Mouse (Mus musculus) urinary bladder, postnatal 14 days (tissue): ENCODE data around the gene Kctd6.
"Not testable (repeated sequence)": the region's sequence is repeated elsewhere in the genome, so short reads cannot be mapped to it uniquely, and the experiment has no call there.

Experiments used
- DNase-seq: peaks from one replicate; pipeline ENCODE4 v3.0.0; 2021; ENCODE audit warnings: low spot score

The Kctd6 gene

DNA sequence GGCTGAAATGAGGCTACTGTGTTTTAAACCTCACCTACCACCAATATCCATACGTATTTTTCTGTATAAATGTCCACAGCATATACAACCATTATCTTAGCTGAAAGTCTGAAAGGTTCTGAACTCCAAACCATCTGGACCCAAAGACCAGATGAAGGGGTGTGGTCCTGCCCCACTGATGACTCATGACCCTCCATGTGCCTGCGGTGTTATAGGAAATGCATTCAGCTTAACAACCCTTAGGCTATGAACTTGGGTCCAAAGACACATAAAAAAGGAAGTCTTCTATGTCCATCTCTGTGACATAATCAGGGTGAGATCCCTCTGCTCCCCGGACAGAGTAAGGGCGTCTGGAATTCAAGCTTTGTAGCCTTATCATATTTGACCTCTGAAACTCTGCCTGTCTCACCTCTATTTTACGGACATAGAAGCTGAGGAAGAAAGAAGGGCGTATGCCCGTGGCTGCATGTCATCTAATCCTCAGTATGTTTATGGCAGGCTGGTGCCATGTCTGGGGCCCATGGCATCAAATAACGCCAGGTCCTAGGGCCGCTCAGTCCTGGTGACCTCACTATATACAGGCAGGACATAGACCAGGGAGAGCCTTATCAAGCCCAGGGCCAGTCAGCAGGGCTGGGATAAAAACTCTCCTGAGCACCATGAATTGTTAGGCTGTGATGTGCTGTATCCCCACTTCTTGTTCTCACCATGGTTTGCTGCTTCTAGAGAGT is 36.4 kb downstream of the Kctd6 start:
- DNase-seq: no peak

DNA sequence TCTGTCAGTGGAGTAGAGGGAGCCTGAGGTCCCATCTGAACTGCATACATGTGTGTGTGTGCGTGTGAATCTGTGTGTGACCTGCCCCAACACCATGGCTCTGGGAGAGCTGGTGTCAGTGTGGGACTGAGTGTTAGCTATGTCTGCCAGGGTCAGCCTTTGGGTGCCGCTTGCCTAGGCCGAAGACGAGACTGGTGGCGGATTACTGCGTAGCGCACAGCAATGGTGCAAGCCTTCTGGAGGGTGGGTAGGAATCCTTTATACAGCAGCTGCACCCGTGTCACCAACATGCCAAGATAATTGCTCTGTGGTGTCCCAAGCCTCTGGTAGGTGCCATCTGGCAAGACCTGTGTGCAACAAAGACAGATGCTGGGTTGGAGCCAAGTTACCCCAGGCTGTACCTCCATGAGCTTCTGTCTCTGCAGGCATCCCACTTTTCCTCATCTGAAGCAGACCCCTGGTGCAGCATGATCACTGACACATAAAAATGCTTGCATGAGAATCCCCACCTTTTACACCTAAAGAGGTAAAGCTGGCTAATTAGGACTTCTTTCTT is 37.5 kb downstream of the Kctd6 start:
- DNase-seq: no peak

DNA sequence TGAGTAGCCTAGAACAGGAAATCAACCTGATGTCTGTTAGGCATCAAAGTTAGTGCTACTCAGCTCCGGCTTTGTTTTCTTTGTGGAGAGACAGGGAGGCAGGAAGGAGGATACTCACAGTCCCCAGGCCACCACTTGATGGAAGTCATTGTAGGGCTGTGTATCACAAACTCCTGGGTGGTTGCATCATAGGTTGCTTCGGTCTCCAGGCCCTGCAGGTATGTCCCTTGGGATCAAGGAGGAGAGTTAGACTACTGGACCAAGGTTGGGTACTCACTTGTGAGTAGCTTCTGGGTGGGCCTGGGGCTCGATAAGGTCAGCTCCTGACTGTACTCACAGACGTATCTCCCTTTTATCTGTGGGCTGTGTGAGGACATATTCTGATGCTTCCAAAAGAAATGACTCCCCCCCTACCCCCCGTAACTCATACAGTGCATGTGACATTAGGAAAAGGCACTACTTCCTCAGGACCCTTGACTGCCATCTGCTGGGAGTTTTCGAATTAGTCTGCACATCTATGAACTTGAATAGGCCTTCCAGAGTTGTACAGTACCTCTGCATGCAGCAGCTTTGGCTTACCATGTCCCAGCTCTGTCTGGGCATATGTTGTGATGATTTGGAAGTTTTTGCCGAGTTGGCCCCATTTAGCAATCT is 41.3 kb downstream of the Kctd6 start:
- peak; percentile 69 for DNase-seq

DNA sequence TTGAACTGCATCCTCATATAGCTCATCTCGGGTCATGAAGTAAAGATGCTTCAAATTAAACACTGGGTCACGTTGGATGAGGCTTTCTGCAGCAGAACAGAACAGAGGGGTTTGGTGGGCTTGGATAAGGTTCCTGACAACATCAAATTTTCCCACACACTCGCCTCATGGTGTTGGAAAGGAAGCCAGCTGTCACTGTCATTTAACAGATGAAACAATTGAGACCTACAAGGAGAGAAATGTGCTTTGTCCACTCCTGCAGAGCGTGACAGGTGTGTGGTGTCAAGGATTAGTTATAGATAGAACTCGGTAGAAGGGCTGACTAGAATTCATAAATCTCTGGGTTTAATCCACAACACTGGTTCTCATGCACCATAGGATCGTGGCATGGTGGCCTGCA is 42.1 kb downstream of the Kctd6 start:
- DNase-seq: no peak

DNA sequence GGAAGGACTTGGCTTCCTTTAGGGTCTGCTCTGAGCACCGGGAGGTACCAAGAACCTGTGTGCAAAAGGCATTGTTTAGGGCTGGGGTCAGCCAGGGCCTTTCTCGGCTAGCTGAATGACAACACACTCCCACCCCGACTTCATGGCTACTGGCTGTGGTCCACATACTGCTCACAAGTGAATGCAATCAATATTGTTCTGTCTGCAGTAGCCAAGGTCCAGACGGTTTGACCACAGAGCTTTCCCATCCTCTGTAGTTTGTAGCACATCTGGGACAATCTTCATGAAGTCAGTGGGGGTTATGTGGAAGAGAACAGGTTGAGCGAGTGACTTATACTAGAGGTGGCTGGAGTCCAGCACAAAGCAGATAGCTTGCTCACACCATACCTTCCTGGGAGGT is 42.9 kb downstream of the Kctd6 start:
- DNase-seq: no peak

DNA sequence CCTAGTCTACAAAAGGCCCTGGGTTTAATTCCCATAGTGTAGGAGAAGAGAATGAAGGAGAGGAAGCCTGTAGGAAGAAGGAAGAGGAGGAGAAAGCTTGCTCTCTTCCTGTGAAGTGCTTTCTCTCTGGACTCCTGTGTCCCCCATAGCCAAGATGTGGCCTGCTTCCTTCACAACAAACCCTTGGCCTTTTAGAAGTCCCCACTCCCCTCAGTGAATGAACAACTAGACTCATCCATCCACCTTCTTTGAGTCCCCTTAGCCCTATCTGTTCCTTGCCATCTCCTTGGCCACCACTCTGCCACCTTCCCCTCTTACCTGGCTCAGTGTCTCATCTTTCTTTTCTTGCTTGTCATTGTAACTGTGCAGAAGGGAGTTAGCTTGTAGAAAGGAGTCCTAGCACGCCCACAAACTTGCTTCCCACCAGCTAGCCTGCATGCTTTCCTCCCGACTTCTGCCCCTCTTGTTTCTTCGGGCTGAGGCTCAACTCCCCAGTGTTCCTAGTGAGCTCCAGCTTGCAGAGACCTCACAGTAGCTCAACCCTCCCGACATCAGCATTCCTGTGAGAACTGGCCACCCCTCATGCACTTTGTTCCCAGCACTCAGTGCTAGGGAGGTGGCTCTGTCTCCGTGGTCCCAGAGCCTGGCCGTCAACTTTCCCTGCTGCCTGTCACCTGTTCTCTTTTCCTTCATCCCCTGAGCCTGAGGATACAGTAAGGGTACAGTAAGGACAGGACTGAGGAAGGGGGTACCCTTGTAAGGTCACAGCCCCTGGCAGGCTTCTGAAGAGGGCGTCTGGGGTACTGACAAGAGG is 43.8 kb downstream of the Kctd6 start:
- no peak for DNase-seq

DNA sequence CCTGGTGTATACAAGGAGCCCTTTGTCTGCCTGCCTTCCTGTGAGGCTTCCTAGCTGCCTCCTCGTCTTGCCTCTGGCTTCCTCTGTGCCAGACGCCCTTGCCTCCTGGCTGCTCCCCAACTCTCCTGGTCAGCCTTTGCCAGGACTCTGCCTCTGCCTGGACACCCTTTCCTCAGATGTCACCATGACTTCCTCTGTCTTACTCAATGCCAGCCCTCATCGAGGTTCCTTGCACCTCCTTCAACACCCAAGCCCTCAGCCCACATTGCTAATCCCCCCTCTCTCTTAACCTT is 44.3 kb downstream of the Kctd6 start:
- DNase-seq: no peak

DNA sequence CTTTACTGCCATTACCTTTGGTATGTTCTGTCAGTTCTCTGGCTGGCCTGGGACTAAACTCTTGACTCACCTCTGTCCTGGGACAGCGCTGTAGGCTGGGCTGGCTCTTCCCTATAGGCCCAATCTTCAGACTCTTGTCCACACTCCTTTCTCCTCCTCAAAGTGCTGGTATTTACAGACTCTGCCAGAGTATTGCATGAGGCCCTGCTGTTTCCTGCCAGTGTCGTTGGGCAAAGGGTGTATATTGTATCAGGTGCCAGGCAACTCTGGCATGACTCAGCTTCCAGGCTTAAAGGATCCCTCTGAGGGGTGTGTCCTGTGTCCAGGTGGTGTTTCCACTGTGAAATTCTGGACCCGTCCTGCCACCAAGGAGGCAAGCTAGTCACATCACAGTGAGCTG is 44.8 kb downstream of the Kctd6 start:
- DNase-seq: peak; percentile 26

DNA sequence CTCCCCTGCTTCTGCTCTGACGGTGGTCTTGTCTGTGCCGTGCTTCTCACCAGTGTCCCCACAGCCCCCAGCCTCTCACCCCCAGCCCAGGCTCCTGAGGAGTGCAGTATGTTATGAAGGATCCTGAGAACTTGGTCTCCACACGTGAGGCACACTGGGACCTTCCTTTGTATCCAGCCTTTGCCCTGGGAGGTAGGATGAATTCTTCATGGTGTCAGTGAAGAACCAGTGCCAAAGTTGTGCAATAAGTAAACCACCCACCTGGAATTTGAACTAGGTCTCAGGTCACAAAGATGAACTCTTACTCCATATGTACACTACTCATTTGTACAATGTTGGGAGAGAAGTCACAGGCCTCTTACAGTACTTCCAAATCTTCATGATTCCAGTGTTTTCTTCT is 45.2 kb downstream of the Kctd6 start, which contains the start of gene Acox2:
Gene Acox2 (minus strand): TSS at position 188 of the 400 bp plus-strand sequence.
- no peak for DNase-seq

DNA sequence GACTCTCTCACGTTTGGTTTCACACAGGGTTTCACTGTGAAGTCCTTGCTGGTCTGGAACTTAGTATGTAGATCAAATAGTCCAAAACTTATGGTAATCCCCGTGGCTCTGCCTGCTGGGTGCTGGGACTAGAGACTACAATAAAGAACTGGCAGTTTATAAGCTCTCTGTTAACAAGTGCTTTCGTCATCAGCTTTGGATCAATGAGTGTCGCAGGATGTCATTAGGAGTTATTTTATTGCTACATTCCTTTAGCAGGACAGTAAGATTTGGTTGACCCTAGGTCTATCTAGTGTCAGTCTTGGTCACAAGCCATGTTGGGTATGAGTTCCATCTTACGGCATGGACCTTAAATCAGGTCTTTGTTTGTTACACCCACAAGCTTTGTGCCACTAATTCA is 46.3 kb downstream of the Kctd6 start:
- DNase-seq: no peak

DNA sequence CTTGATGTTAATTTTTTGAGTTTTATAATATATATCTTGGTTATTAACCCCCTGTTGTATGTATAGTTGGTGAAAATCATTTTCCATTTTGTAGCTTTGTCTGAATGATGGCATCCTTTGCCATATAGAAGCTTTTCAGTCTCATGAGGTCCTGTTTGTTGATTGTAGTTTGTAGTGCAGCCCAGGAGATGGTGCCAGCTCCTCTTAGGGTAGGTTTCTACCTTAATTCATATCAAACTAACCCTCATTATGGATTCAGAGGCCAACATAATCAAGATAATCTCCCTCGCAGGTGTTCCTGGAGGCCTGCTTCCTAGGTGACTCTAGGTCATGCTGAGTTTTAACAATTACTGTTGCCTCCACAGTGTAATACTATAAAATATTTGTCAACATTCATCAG is 48.3 kb downstream of the Kctd6 start:
- DNase-seq: no peak

DNA sequence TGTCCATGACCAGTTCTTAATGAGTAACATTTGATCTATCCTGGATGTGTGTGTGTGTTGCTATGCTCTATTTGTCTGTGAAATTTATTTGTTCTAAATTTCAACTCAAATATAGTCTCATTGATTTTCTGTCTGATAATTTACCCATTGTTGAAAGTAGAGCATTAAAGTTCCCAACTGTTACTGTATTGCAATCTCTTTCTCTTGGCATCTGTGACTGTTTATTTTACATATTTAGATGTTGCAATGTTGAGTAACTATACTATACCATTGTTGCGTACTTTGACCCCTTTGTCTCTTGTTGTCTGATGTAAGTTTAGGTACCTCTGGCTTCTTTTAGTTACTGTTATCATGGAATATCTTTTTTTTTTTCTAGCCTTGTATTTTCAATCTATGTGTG is 50.4 kb downstream of the Kctd6 start:
- DNase-seq: no peak

DNA sequence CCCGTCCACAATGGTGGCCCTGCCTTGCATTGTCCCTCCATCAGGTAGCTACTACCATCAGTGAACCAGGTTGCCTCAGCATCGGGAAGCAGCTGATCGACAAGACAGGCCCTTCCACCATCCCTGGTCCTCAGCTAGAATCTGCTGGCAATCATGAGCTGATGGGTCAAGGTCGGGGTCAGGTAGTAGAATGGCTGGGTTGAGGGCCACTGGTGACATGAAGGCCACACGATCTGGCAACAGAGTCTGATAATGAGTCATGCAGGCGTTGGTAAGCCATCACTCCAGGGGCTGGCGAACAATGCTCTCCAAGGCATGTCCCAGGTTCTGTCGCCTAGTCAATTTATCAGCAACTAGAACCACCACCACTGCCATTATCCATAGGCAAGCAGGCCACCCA is 57.3 kb downstream of the Kctd6 start:
- not testable (repeated sequence) for DNase-seq
